Mouse (Mus musculus) liver, embryonic 14.5 days (tissue): ENCODE results near the gene Srrm4.

Experiments
- CTCF ChIP-seq: IDR thresholded peaks from 2 replicates; pipeline ENCODE4 v1.5.1; 2016; ENCODE audit warnings: antibody characterized with exemption, low read depth, control low read depth
- EP300 ChIP-seq: IDR thresholded peaks from 2 replicates; pipeline ENCODE4 v1.6.1; 2016; ENCODE audit warnings: antibody characterized with exemption, low read depth

- no peak for TF ChIP-seq CTCF
- no peak for TF ChIP-seq EP300
Measured at GRCm38 (mm10) chr5:116573307-116573706, 18.3 kb downstream of the Srrm4 start.
